Mouse (Mus musculus) heart, embryonic 15.5 days (tissue): ENCODE data around the gene Adamts17. TPM values are rescaled to one million over a fixed set of nuclear protein-coding genes. Genes with fewer than 3 reads are reported as not detected.
A peak's percentile ranks its signal among the peaks of the same experiment; 100 is the strongest.

Source experiments
- ATAC-seq: fragments of 200-750 bp; cut with Nextera tagmentation; replicated peaks from 2 replicates; pipeline ENCODE4 v1.8.0; 2017; ENCODE audit warnings: low read depth, moderate TSS enrichment; ENCODE audit not compliant: insufficient number of reproducible peaks, insufficient read depth, low FRiP score
- H3K27ac ChIP-seq: fragments of 300-500 bp; sonication (generic); 2 replicates; pipeline ENCODE4 v1.5.1; 2015; ENCODE audit warnings: mild to moderate bottlenecking, inconsistent platforms
- H3K27me3 ChIP-seq: fragments of 300-500 bp; sonication (generic); 2 replicates; pipeline ENCODE4 v1.6.1; 2015; ENCODE audit warnings: inconsistent platforms
- H3K36me3 ChIP-seq: fragments of 300-500 bp; sonication (generic); 2 replicates; pipeline ENCODE4 v1.6.1; 2015; ENCODE audit warnings: mild to moderate bottlenecking, inconsistent platforms
- H3K4me1 ChIP-seq: fragments of 300-500 bp; sonication (generic); replicated peaks from 2 replicates; pipeline ENCODE4 v1.6.1; 2015; ENCODE audit warnings: inconsistent platforms
- H3K4me2 ChIP-seq: fragments of 300-500 bp; sonication (generic); 2 replicates; pipeline ENCODE4 v1.6.1; 2015; ENCODE audit warnings: inconsistent platforms, mild to moderate bottlenecking, moderate library complexity
- H3K4me3 ChIP-seq: fragments of 300-500 bp; sonication (generic); 2 replicates; pipeline ENCODE4 v1.5.1; 2015; ENCODE audit warnings: mild to moderate bottlenecking, inconsistent platforms
- H3K9ac ChIP-seq: fragments of 300-500 bp; sonication (generic); 2 replicates; pipeline ENCODE4 v1.6.1; 2015; ENCODE audit warnings: mild to moderate bottlenecking, inconsistent platforms
- H3K9me3 ChIP-seq: fragments of 300-500 bp; sonication (generic); replicated peaks from 2 replicates; pipeline ENCODE4 v1.6.1; 2016; ENCODE audit warnings: inconsistent platforms
- WGBS: fragments of 180-500 bp; shearing (Covaris S2); methylation state at CpG from one replicate; pipeline ENCODE4 v1.1.7; 2015; ENCODE audit warnings: mixed read lengths; 5-methylcytosine and 5-hydroxymethylcytosine counted together
- polyA plus RNA-seq: library from polyadenylated mRNA; unstranded; fragments of >200 nt; fragmentation: Nextera tagmentation; extraction: Ambion mirVana; gene quantifications from 2 replicates; pipeline ENCODE4 v1.2.1, GENCODE M21; 2015

Adamts17 gene
- polyA plus RNA-seq, 1 experiment from 2014 or later: 5.1 TPM

- Histone ChIP-seq H3K9me3 (no peaks in the 10 kb centered on the region), H3K4me2 (no peak overlapping the region), H3K4me1 (peaks cover 16% of the 10 kb centered on the region), H3K9ac (no peak overlapping the region), H3K4me3 (no peak overlapping the region), H3K27me3 (no peaks in the 10 kb centered on the region), H3K36me3 (no peaks in the 10 kb centered on the region), H3K27ac (peak overlapping the region; percentile 32; the same call in 1 of the 2 replicates)
- no peak for ATAC-seq
- WGBS: 64% methylated on average over 14 of the region's 14 CpGs
Observed at GRCm38 (mm10) chr7:66871940-66872511, 32.5 kb downstream of the Adamts17 start.

DNA sequence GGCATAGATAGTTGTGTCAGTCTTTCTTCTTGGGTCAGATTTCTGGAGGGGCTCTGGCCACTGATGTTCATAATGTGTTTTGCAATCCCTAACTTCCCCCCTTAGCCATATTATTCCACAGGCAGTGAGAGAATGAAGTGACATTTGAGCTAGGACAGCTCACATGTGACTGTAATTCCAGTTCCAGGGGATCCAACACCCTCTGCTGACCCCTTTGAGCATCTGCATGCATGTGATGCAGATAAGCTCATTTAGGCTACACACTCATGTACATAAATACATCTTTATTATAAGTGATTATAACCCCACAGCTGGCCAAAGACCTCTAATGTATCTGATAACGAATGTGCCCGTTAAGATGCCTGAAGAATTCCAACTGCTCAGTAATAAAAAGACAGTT, 33.7 kb downstream of the Adamts17 start:
- no peak overlapping the region for H3K27ac ChIP-seq
- no peak overlapping the region for H3K4me3 ChIP-seq
- H3K4me2 ChIP-seq: no peak overlapping the region
- H3K9me3 ChIP-seq: no peaks in the 10 kb centered on the region
- no peak overlapping the region for H3K9ac ChIP-seq
- no peaks in the 10 kb centered on the region for H3K27me3 ChIP-seq
- 73% methylated on average over 2 of the region's 2 CpGs for WGBS
- ATAC-seq: no peak
- H3K36me3 ChIP-seq: no peaks in the 10 kb centered on the region
- peaks cover 16% of the 10 kb centered on the region for H3K4me1 ChIP-seq

DNA sequence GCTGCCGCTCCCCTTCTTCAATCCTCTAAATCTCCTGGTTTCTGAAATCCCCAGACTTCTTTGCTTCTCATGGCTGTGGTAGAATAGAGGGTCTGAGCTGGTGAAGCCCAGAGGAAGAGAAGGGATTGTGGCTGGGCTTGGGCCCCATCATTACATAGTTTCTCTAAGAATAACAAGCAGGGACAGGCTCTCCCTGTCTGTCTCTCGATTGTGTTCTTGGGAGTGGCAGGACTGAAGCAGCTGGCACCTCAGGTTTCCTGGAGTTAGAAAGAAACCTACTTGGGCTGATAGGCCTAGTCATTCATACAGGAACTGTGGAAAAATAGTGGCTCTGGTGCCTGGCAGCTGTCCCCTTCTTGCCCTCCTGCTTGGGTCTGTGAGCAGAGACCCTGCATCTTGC, 51.9 kb downstream of the Adamts17 start:
- Histone ChIP-seq H3K9me3 (no peaks in the 10 kb centered on the region), H3K4me3 (no peak overlapping the region), H3K4me1 (no peaks in the 10 kb centered on the region), H3K36me3 (no peaks in the 10 kb centered on the region), H3K27ac (no peak overlapping the region), H3K27me3 (no peaks in the 10 kb centered on the region), H3K9ac (no peak overlapping the region), H3K4me2 (no peak overlapping the region)
- no peak for ATAC-seq
- 70% methylated on average over 2 of the region's 2 CpGs for WGBS

DNA sequence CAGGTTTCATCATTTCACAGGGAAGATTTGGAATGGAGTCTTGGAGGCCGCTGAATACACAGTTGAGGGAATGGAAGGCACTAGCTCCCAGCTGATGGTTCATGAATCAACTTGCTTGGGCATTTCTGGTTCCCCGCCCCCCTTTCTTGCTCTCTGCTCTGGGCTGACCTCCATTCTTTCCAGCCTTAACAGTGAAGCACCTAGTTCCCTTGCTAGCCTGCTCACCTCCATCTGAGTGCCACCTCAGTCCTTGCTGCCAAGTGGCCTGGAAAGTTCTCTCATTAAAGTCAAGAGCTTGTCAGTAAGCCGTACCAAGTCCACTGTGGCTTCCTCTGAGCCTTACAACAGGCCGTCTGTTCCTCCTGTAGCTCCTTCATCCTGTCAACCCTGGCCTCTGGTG, 52.6 kb downstream of the Adamts17 start:
- Histone ChIP-seq H3K27me3 (no peaks in the 10 kb centered on the region), H3K9ac (no peak overlapping the region), H3K36me3 (peaks cover 5% of the 10 kb centered on the region; the same call in 1 of the 2 replicates), H3K9me3 (0 out of 2 replicates have a peak, but pooled peaks cover 5% of the 10 kb centered on the region), H3K27ac (no peak overlapping the region), H3K4me2 (no peak overlapping the region), H3K4me3 (no peak overlapping the region), H3K4me1 (no peaks in the 10 kb centered on the region)
- ATAC-seq: no peak
- 71% methylated on average over 4 of the region's 4 CpGs for WGBS

DNA sequence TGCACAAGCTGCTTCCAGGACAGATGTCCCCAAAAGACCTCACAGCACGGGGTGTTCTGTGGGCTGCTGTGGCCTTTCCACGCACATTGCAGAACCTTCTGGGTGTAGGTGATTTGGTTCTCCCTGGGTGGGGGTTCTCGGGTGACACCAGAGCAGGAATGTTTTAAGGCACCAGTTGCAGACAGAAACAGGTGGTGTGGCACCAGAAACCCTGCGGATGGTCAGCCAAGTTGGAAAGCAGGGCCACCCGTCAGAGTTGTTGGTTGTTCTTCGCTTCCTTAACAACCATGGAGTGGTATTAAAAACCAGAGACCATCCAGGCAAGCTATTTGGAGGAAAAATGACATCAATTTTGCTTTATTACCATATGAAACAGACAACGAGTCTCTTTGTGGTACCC, 62.8 kb downstream of the Adamts17 start:
- no peak for ATAC-seq
- H3K9me3 ChIP-seq: no peaks in the 10 kb centered on the region
- 89% methylated on average over 7 of the region's 7 CpGs for WGBS

DNA sequence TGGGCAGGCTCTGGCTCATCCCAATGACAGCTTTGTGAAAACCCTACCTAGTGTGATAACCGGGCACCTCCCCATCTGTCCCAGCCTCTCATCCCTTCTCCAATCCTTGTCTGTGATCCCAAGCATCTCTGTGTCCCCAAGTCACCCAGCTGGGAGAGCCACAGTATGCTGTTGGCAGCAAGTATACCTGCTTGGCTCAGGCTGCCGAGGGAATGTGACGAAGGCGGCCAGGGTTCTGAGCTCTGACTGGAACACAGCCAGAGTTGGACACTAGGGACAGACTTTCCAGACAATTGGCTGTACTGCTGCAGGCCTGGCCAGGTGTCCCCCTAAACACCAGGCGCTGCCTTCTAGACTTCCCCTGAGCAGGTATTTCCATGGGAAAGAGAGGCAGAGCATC, 63.5 kb downstream of the Adamts17 start:
- peaks cover 7% of the 10 kb centered on the region for H3K4me1 ChIP-seq
- 42% methylated on average over 5 of the region's 5 CpGs for WGBS

More for the DNA sequence above, 62.8 kb downstream of the Adamts17 start:
- H3K9ac ChIP-seq: no peak overlapping the region
- peaks cover 7% of the 10 kb centered on the region for H3K4me1 ChIP-seq
- no peaks in the 10 kb centered on the region for H3K36me3 ChIP-seq
- no peak overlapping the region for H3K4me2 ChIP-seq
- H3K27me3 ChIP-seq: no peaks in the 10 kb centered on the region
- no peak overlapping the region for H3K4me3 ChIP-seq
- H3K27ac ChIP-seq: no peak overlapping the region

GRCm38 (mm10) chr7:66905941-66906340, 66.4 kb downstream of the Adamts17 start:
- H3K27ac ChIP-seq: no peak overlapping the region
- H3K4me2 ChIP-seq: no peak overlapping the region
- WGBS: 77% methylated on average over 4 of the region's 4 CpGs
- no peak overlapping the region for H3K9ac ChIP-seq
- no peak overlapping the region for H3K4me3 ChIP-seq
- H3K27me3 ChIP-seq: no peaks in the 10 kb centered on the region
- ATAC-seq: no peak
- peaks cover 7% of the 10 kb centered on the region for H3K4me1 ChIP-seq
- no peaks in the 10 kb centered on the region for H3K36me3 ChIP-seq
- H3K9me3 ChIP-seq: no peaks in the 10 kb centered on the region

More for the DNA sequence above, 63.5 kb downstream of the Adamts17 start:
- Histone ChIP-seq H3K9ac (no peak overlapping the region), H3K27ac (no peak overlapping the region), H3K9me3 (no peaks in the 10 kb centered on the region), H3K4me2 (no peak overlapping the region), H3K27me3 (no peaks in the 10 kb centered on the region), H3K36me3 (no peaks in the 10 kb centered on the region), H3K4me3 (no peak overlapping the region)
- 0 out of 2 replicates have a peak, but pooled peaks have one; percentile 39 for ATAC-seq

GRCm38 (mm10) chr7:66912866-66913265, 73.3 kb downstream of the Adamts17 start:
- peak; percentile 86 for ATAC-seq
- Histone ChIP-seq H3K36me3 (no peaks in the 10 kb centered on the region; the same call in 1 of the 2 replicates), H3K27me3 (no peaks in the 10 kb centered on the region), H3K9me3 (no peaks in the 10 kb centered on the region), H3K4me3 (no peak overlapping the region), H3K27ac (peak overlapping the region; percentile 50), H3K4me1 (peaks cover 9% of the 10 kb centered on the region), H3K4me2 (no peak overlapping the region), H3K9ac (no peak overlapping the region)
- 22% methylated on average over 5 of the region's 5 CpGs for WGBS

DNA sequence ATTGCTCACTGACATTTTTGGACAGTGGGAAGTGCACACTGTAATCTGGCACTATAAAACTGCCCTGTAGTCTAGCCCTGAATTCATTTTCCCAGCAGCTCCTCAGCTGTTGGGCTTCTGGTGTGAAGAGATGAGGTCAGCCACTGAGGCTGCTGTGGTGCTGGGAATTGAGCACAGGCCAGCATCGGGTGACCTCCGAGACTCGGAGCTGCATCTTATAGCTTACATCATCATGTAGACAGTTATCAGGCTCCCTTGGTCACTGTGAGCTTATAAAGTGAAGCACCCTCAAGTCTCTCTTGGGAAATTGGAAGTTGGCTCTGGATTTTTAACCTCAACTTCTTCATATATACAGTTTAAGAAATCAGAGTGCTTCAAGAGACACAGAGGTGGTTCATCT, 84.1 kb downstream of the Adamts17 start:
- 82% methylated on average over 3 of the region's 3 CpGs for WGBS
- peaks cover 6% of the 10 kb centered on the region; the same call in 1 of the 2 replicates for H3K4me1 ChIP-seq
- H3K4me3 ChIP-seq: no peak overlapping the region

GRCm38 (mm10) chr7:66924104-66924503, 84.6 kb downstream of the Adamts17 start:
- no peaks in the 10 kb centered on the region for H3K36me3 ChIP-seq
- H3K4me1 ChIP-seq: peaks cover 11% of the 10 kb centered on the region
- no peaks in the 10 kb centered on the region for H3K27me3 ChIP-seq
- no peak overlapping the region for H3K4me3 ChIP-seq
- H3K9me3 ChIP-seq: no peaks in the 10 kb centered on the region
- H3K9ac ChIP-seq: no peak overlapping the region
- H3K4me2 ChIP-seq: no peak overlapping the region
- no peak for ATAC-seq
- 63% methylated on average over 1 of the region's 1 CpGs for WGBS
- H3K27ac ChIP-seq: no peak overlapping the region

More for the DNA sequence above, 84.1 kb downstream of the Adamts17 start:
- no peak for ATAC-seq
- no peaks in the 10 kb centered on the region for H3K36me3 ChIP-seq
- H3K27ac ChIP-seq: no peak overlapping the region
- H3K9ac ChIP-seq: no peak overlapping the region
- H3K4me2 ChIP-seq: no peak overlapping the region
- H3K9me3 ChIP-seq: no peaks in the 10 kb centered on the region
- H3K27me3 ChIP-seq: no peaks in the 10 kb centered on the region

GRCm38 (mm10) chr7:66929263-66929662, 89.7 kb downstream of the Adamts17 start:
- Histone ChIP-seq H3K9ac (no peak overlapping the region), H3K4me2 (no peak overlapping the region), H3K4me3 (no peak overlapping the region), H3K4me1 (peaks cover 39% of the 10 kb centered on the region), H3K27me3 (no peaks in the 10 kb centered on the region), H3K27ac (peak overlapping the region; percentile 46; the same call in 1 of the 2 replicates), H3K9me3 (no peaks in the 10 kb centered on the region), H3K36me3 (no peaks in the 10 kb centered on the region)
- WGBS: 13% methylated on average over 6 of the region's 6 CpGs
- peak; percentile 65 for ATAC-seq

- WGBS: 96% methylated on average over 1 of the region's 1 CpGs
- Histone ChIP-seq H3K4me1 (peaks cover 60% of the 10 kb centered on the region), H3K4me3 (no peak overlapping the region), H3K27me3 (no peaks in the 10 kb centered on the region), H3K9me3 (no peaks in the 10 kb centered on the region), H3K36me3 (no peaks in the 10 kb centered on the region), H3K4me2 (no peak overlapping the region), H3K27ac (no peak overlapping the region), H3K9ac (no peak overlapping the region)
- no peak for ATAC-seq
Observed at GRCm38 (mm10) chr7:66931291-66931690, 91.8 kb downstream of the Adamts17 start.
